ENCODE assay signal across 8 mouse cellular contexts in the genomic region with DNA sequence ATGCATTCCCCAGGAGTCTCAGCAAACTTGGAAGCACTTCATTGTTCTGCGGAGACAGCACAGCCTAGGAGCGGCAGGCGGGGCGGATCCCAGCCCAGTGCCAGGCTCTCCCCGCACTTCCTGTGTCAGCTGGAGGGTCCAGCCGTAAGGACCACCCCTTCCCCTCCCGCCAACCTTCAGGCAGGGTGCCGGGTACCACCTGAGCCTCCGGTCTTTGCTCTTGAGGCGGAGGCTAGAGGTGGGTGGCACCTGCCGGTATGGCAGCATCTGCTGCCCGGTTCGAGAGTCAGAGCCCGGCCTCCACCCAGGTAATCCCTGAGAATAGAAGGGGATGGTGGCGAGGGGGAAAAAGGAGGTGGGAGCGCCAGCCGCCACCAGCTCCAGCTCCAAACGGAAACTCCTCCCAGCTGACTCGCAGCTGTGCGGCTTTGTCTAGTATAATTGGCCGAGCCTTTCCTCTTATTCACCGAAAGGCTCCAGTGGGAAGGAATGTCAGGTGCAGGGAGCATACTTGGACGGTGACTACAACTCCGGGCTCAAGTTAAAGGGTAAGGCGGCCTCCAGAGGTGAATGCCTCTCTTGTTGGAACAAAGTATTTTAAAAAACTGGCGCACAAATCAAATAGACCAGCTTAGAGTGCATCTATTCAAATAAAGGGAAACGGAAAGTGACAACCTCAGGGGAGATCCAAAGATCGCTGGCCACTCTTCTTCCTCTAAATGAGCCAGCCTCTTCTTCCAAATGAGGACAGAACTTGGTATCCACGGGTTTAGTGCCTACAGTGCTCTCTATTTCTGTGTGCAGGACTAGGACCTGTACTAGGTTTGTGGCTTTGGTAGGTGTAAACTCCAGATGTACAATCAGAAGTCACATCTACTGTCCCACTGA.
DNase-seq lines count a peak whose midpoint lies in the region; ATAC-seq lines count a peak whose summit lies in the region.

No protein-coding gene starts in this region.

- H3K36me3 ChIP-seq in intestine, embryonic 14.5 days (ENCODE audit: control insufficient read depth, insufficient read depth, low read length) = no peaks in the 10 kb centered on the region
- no peaks in the 10 kb centered on the region for H3K36me3 ChIP-seq in limb, embryonic 12.5 days
- H3K36me3 ChIP-seq in midbrain, embryonic 12.5 days = no peaks in the 10 kb centered on the region
- no peaks in the 10 kb centered on the region for H3K36me3 ChIP-seq in splenic B cell, adult 2 months (ENCODE audit: control insufficient read depth, insufficient read depth, low read length, poor library complexity, severe bottlenecking)

- no peaks in the 10 kb centered on the region for H3K9me3 ChIP-seq in intestine, embryonic 14.5 days (ENCODE audit: control insufficient read depth, low read length)
- no peaks in the 10 kb centered on the region for H3K9me3 ChIP-seq in limb, embryonic 12.5 days
- no peaks in the 10 kb centered on the region for H3K9me3 ChIP-seq in midbrain, embryonic 12.5 days

- intact Hi-C loops in gastrocnemius, postnatal 36 days (cut with DNase I) = no loop called here

- peak overlapping the region; percentile 89 for H3K4me2 ChIP-seq in intestine, embryonic 14.5 days (ENCODE audit: low read length)
- H3K4me2 ChIP-seq in limb, embryonic 12.5 days = peak overlapping the region; percentile 90
- H3K4me2 ChIP-seq in midbrain, embryonic 12.5 days (replicated peaks) = peak overlapping the region; percentile 78

- no peaks in the 10 kb centered on the region for H3K27me3 ChIP-seq in intestine, embryonic 14.5 days (replicated peaks; ENCODE audit: control insufficient read depth, insufficient read depth, low read length)
- H3K27me3 ChIP-seq in limb, embryonic 12.5 days = no peaks in the 10 kb centered on the region
- H3K27me3 ChIP-seq in midbrain, embryonic 12.5 days = no peaks in the 10 kb centered on the region
- no peaks in the 10 kb centered on the region for H3K27me3 ChIP-seq in splenic B cell, adult 2 months (ENCODE audit: control insufficient read depth, insufficient read depth, low read length, poor library complexity, severe bottlenecking)

- 0 out of 2 replicates have a peak overlapping the region, but pooled peaks have one; percentile 29 for H3K27ac ChIP-seq in intestine, embryonic 14.5 days (ENCODE audit: low read depth)
- no peak overlapping the region; the same call in 1 of the 2 replicates for H3K27ac ChIP-seq in limb, embryonic 12.5 days
- H3K27ac ChIP-seq in midbrain, embryonic 12.5 days (replicated peaks) = peak overlapping the region; percentile 91

- WGBS in intestine, embryonic 14.5 days = under 1% methylated on average over 29 of the region's 29 CpGs
- WGBS in limb, embryonic 12.5 days = 2% methylated on average over 29 of the region's 29 CpGs
- WGBS in midbrain, embryonic 12.5 days = under 1% methylated on average over 29 of the region's 29 CpGs

- H3K4me1 ChIP-seq in intestine, embryonic 14.5 days (replicated peaks; ENCODE audit: control insufficient read depth, insufficient read depth, low read length) = peaks cover 7% of the 10 kb centered on the region; the same call in 1 of the 2 replicates
- peaks cover 14% of the 10 kb centered on the region for H3K4me1 ChIP-seq in limb, embryonic 12.5 days (replicated peaks)
- H3K4me1 ChIP-seq in midbrain, embryonic 12.5 days = peaks cover 10% of the 10 kb centered on the region

- DNase-seq in cerebellum, adult 11-12 months = no peak
- peak; percentile 76 for DNase-seq in embryo, embryonic 10.5 days (ENCODE audit: low spot score)
- peak; percentile 22 to 26 for DNase-seq in gastrocnemius, postnatal 36 days
- DNase-seq in intestine, embryonic 14.5 days (ENCODE audit: low spot score) = peak; percentile 75
- DNase-seq in splenic B cell, adult 2 months (ENCODE audit: low read depth, low spot score) = peak; percentile 12

- peak; percentile 58; the same call in 1 of the 2 replicates for ATAC-seq in cerebellum, adult (ENCODE audit: insufficient number of reproducible peaks, low FRiP score, low TSS enrichment)
- peak; percentile 94 for ATAC-seq in intestine, embryonic 14.5 days (replicated peaks; ENCODE audit: low FRiP score, low TSS enrichment, low read depth)
- peak; percentile 63 for ATAC-seq in limb, embryonic 12.5 days (ENCODE audit: insufficient number of reproducible peaks, insufficient read depth, low FRiP score, low TSS enrichment, low read depth)
- ATAC-seq in midbrain, embryonic 12.5 days (ENCODE audit: low FRiP score, low read depth) = peak; percentile 98

- peak overlapping the region; percentile 45 for H3K9ac ChIP-seq in intestine, embryonic 14.5 days (ENCODE audit: low read length)
- peak overlapping the region; percentile 63 for H3K9ac ChIP-seq in limb, embryonic 12.5 days (replicated peaks)
- H3K9ac ChIP-seq in midbrain, embryonic 12.5 days (replicated peaks) = peak overlapping the region; percentile 77

- peak overlapping the region; percentile 48 for H3K4me3 ChIP-seq in intestine, embryonic 14.5 days (ENCODE audit: low read depth, low read length)
- H3K4me3 ChIP-seq in limb, embryonic 12.5 days (replicated peaks) = peak overlapping the region; percentile 50
- peak overlapping the region; percentile 71 for H3K4me3 ChIP-seq in midbrain, embryonic 12.5 days
